20 mouse cellular contexts compared by ENCODE assay signal in genomic region chr3:86960656-86961394, GRCm38 (mm10). TPM values are rescaled to one million over a fixed set of nuclear protein-coding genes. Genes with fewer than 3 reads are reported as not detected.
DNase-seq lines count a peak whose midpoint lies in the region; ATAC-seq and TF ChIP-seq lines count a peak whose summit lies in the region.
"Had no signal": no experiment of that assay in that cellular context is flagged by ENCODE, and none has a peak within 500 bp of the region (broad histone marks: within the 10 kb centered on the region; RNA-seq: fewer than 3 reads in every experiment).

No protein-coding gene starts in this region.

- H3K4me3 ChIP-seq in thymus, adult 2 months (ENCODE audit: control insufficient read depth, insufficient read depth, low read length) = no peak overlapping the region
- H3K4me3 ChIP-seq: embryonic facial prominence, embryonic 13.5 days; left cerebral cortex, adult 2 months; limb, embryonic 10.5 days; midbrain, embryonic 13.5 days; neural tube, embryonic 15.5 days had no signal

- no peak for TF ChIP-seq POLR2A in thymus, adult 2 months (IDR thresholded peaks at IDR 0.05; ENCODE audit: control insufficient read depth, extremely low read depth, insufficient read depth, low read length, poor library complexity)

- H3K27me3 ChIP-seq in thymus, adult 2 months (ENCODE audit: control insufficient read depth, insufficient read depth, low read length) = no peaks in the 10 kb centered on the region
- H3K27me3 ChIP-seq: embryonic facial prominence, embryonic 13.5 days; midbrain, embryonic 13.5 days; neural tube, embryonic 15.5 days had no signal

- H3K27ac ChIP-seq in thymus, adult 2 months (ENCODE audit: control insufficient read depth, insufficient read depth, low read length) = peak overlapping the region; percentile 63
- H3K27ac ChIP-seq: embryonic facial prominence, embryonic 13.5 days; hindbrain, embryonic 14.5 days; left cerebral cortex, adult 2 months; limb, embryonic 10.5 days; liver, embryonic 14.5 days; midbrain, embryonic 13.5 days; neural tube, embryonic 15.5 days had no signal

- peak; percentile 30 for DNase-seq in A20 (ENCODE audit: low read depth, low spot score)
- DNase-seq in thymus, adult 2 months = peak; percentile 64
- DNase-seq in testis, postnatal 14 days (ENCODE audit: low spot score) = no peak
- no peak for DNase-seq in urinary bladder, postnatal 10 days (ENCODE audit: low spot score)
- no peak for DNase-seq in ovary, adult 18-20 months (ENCODE audit: low spot score)
- DNase-seq in lung, postnatal 36 days = no peak
- DNase-seq: adrenal gland, postnatal 14 days; cerebellum, adult 8-10 months; gastrocnemius, postnatal 25 days; kidney, adult 11 months; kidney, postnatal 10 days had no signal

- peaks cover 12% of the 10 kb centered on the region for H3K4me1 ChIP-seq in thymus, adult 2 months (replicated peaks; ENCODE audit: control insufficient read depth, insufficient read depth, low read length)
- H3K4me1 ChIP-seq: embryonic facial prominence, embryonic 13.5 days; limb, embryonic 10.5 days; midbrain, embryonic 13.5 days; neural tube, embryonic 15.5 days had no signal

- H3K36me3 ChIP-seq in thymus, adult 2 months (ENCODE audit: control insufficient read depth, insufficient read depth, low read length) = no peaks in the 10 kb centered on the region
- H3K36me3 ChIP-seq: embryonic facial prominence, embryonic 13.5 days; limb, embryonic 10.5 days; midbrain, embryonic 13.5 days; neural tube, embryonic 15.5 days had no signal

- WGBS in thymus, adult 2 months = 21% methylated on average over 17 of the region's 17 CpGs

- ATAC-seq in CD4-positive, CD25-positive, alpha-beta regulatory T cell, adult 4 months = peak; percentile 71
- peak; percentile 75 for ATAC-seq in inflammation-experienced regulatory T-cells, adult 6 months
- ATAC-seq: midbrain, embryonic 13.5 days had no signal

- no peak for TF ChIP-seq CTCF in thymus, adult 2 months (IDR thresholded peaks at IDR 0.05; ENCODE audit: borderline replicate concordance, control insufficient read depth, extremely low read depth, insufficient read depth, low read length, poor library complexity)

RNA-seq across cellular contexts. Expression of gene Cd1d1, which starts 38.4 kb away (rescaled TPM):
- 100 to 1,000 TPM; 133 to 178 TPM for polyA plus RNA-seq in CD4-positive, CD25-positive, alpha-beta regulatory T cell, adult 4 months (2017; shearing (Covaris generic))
- polyA plus RNA-seq in inflammation-experienced regulatory T-cells, adult 6 months (2017; shearing (Covaris generic)) = 100 to 1,000 TPM in 2 of 3 experiments, 10 to 100 TPM in 1; 74.0 to 177 (median 124) TPM
- 84.9 and 85.5 TPM in 2 replicates for polyA plus RNA-seq in thymus, adult 2 months (2012; rRNA removed)

RNA-seq across cellular contexts. Expression of gene Dclk2, which starts 40.2 kb away (rescaled TPM):
- 1 to 10 TPM; 2.4 to 3.5 TPM for polyA plus RNA-seq in CD4-positive, CD25-positive, alpha-beta regulatory T cell, adult 4 months (2017; shearing (Covaris generic))
- 1 to 10 TPM; 1.4 to 1.9 (median 1.5) TPM for polyA plus RNA-seq in inflammation-experienced regulatory T-cells, adult 6 months (2017; shearing (Covaris generic))
- 55.5 and 65.8 TPM in 2 replicates for polyA plus RNA-seq in thymus, adult 2 months (2012; rRNA removed)

Comparison
In these comparisons a context has a peak if more than half of its experiments do, and no peak if none do; other contexts are left out.
1. DNase-seq: peak in A20 (single experiment) and thymus, adult 2 months (single experiment); none in testis, postnatal 14 days (single experiment), urinary bladder, postnatal 10 days (single experiment), ovary, adult 18-20 months (single experiment) and lung, postnatal 36 days (single experiment).
2. RNA of gene Dclk2, which starts 40.2 kb away (polyA plus RNA-seq): 55.5 to 65.8 TPM in thymus, adult 2 months; 2.4 to 3.5 TPM in CD4-positive, CD25-positive, alpha-beta regulatory T cell, adult 4 months and 1.4 to 1.9 TPM in inflammation-experienced regulatory T-cells, adult 6 months; every median in the first group is over 10 times any median in the second.